Mouse (Mus musculus) ES-Bruce4 (cell line): ENCODE data around the gene Slit2. TPM values are rescaled to one million over a fixed set of nuclear protein-coding genes. Genes with fewer than 3 reads are reported as not detected.

Experiments used
- H3K27ac ChIP-seq: 2 replicates; pipeline ENCODE4 v1.5.1; 2012; ENCODE audit warnings: low read length, inconsistent platforms; ENCODE audit not compliant: insufficient read depth
- H3K27me3 ChIP-seq: 2 replicates; pipeline ENCODE4 v1.6.1; 2012; ENCODE audit warnings: mild to moderate bottlenecking, low read length, inconsistent platforms; ENCODE audit not compliant: control insufficient read depth, poor library complexity, insufficient read depth, severe bottlenecking
- H3K36me3 ChIP-seq: 2 replicates; pipeline ENCODE4 v1.6.1; 2012; ENCODE audit warnings: inconsistent platforms, mild to moderate bottlenecking, low read length, moderate library complexity; ENCODE audit not compliant: control insufficient read depth, poor library complexity, insufficient read depth, severe bottlenecking
- H3K4me1 ChIP-seq: one replicate; pipeline ENCODE4 v1.8.1; 2011; ENCODE audit warnings: low read length; ENCODE audit not compliant: control insufficient read depth, insufficient read depth
- H3K4me3 ChIP-seq: 2 replicates; pipeline ENCODE4 v1.5.1; 2011; ENCODE audit warnings: low read depth, mild to moderate bottlenecking, low read length
- H3K9ac ChIP-seq: 2 replicates; pipeline ENCODE4 v1.6.1; 2012; ENCODE audit warnings: low read depth, mild to moderate bottlenecking, inconsistent platforms; ENCODE audit not compliant: poor library complexity, severe bottlenecking
- H3K9me3 ChIP-seq: replicated peaks from 2 replicates; pipeline ENCODE4 v1.6.1; 2012; ENCODE audit warnings: mild to moderate bottlenecking, low read length, inconsistent platforms; ENCODE audit not compliant: control insufficient read depth, poor library complexity, insufficient read depth, severe bottlenecking
- CTCF ChIP-seq: IDR thresholded peaks from one replicate; pipeline ENCODE4 v1.8.1; 2011; ENCODE audit warnings: low read depth, low read length
- EP300 ChIP-seq: IDR thresholded peaks from 2 replicates; pipeline ENCODE4 v1.6.1; 2011; ENCODE audit warnings: low read depth, low read length; ENCODE audit not compliant: insufficient read depth
- POLR2A ChIP-seq: IDR thresholded peaks from one replicate; pipeline ENCODE4 v1.8.1; 2011; ENCODE audit warnings: low read length; ENCODE audit not compliant: insufficient read depth
- polyA plus RNA-seq: library from polyadenylated mRNA; stranded (reverse); fragments of >200 nt; gene quantifications from 2 replicates; pipeline ENCODE4 v1.2.4, GENCODE M21; 2011; ENCODE audit warnings: low read depth; ENCODE audit not compliant: missing spikeins, insufficient read depth, insufficient read length

Gene Slit2
- polyA plus RNA-seq, 1 experiment = 17.4 TPM

DNA sequence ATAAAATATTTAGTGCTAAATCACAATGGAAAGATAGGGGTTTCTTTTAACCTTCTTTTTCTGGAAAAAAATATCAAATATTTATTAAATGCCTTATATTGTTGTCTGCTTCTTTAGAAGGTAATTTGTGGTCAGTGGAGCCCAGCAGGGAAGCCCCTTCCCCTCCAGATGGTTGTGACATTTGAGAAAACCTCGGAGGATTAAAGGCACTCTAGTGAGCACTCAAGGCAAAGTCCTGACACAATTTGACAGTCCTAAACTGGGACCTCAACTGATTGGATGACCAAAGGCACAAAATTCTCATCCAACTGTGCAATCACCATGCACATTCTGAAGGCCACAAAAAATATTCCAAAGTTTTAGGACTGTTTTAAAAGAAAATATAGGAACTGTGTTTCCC lies 95.8 kb downstream of the Slit2 start:
- Histone ChIP-seq H3K9me3 (no peaks in the 10 kb centered on the region), H3K36me3 (no peaks in the 10 kb centered on the region), H3K9ac (no peak overlapping the region), H3K27ac (no peak overlapping the region), H3K4me1 (no peaks in the 10 kb centered on the region), H3K27me3 (no peaks in the 10 kb centered on the region), H3K4me3 (no peak overlapping the region)
- TF ChIP-seq POLR2A (no peak), EP300 (no peak), CTCF (no peak)

DNA sequence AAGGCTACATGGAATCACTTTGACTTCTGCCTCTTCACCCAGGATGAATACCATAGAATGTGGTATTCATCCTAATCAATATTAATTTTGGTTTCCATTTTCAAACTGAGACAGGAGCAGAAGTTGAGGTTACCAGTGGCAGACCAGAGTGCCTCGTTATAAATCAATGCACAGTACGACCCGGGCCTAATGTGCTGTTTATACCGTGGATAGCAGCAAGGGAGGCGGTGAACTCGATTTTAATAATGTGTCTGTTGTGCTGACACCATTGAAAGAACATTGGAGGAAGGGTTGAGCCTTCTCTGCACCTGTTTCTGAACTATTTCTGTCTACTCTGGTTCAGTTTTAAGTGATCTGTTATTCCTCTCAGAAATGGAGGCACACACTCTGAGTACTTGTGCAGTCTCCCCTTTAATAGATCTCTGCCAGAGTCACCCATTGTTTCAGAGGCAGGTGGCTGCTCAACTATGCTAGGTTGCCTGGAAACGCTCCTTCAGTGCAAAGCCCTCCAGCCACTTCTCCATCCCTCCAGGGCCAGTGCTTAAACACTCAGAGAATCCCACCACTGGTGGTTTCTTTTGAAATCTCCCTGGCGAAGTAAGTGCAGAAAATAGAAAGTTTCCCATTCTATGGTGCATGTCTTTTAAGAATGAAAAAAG lies 98.4 kb downstream of the Slit2 start:
- TF ChIP-seq CTCF (no peak), EP300 (no peak), POLR2A (no peak)
- Histone ChIP-seq H3K27me3 (no peaks in the 10 kb centered on the region), H3K9ac (no peak overlapping the region), H3K4me1 (no peaks in the 10 kb centered on the region), H3K36me3 (no peaks in the 10 kb centered on the region), H3K27ac (no peak overlapping the region), H3K4me3 (no peak overlapping the region), H3K9me3 (no peaks in the 10 kb centered on the region)

- no peaks in the 10 kb centered on the region for H3K36me3 ChIP-seq
- no peak overlapping the region for H3K4me3 ChIP-seq
- no peaks in the 10 kb centered on the region for H3K27me3 ChIP-seq
- H3K9me3 ChIP-seq = no peaks in the 10 kb centered on the region; the same call in 1 of the 2 replicates
- H3K4me1 ChIP-seq = no peaks in the 10 kb centered on the region
- TF ChIP-seq CTCF = no peak
- TF ChIP-seq POLR2A = no peak
- no peak for TF ChIP-seq EP300
- no peak overlapping the region for H3K27ac ChIP-seq
- H3K9ac ChIP-seq = no peak overlapping the region
These were observed 130.5 kb downstream of the Slit2 start for GRCm38 (mm10) chr5:48113400-48113799.

GRCm38 (mm10) chr5:48114969-48115537 lies 132.1 kb downstream of the Slit2 start:
- Histone ChIP-seq H3K9ac (no peak overlapping the region), H3K9me3 (no peaks in the 10 kb centered on the region), H3K27ac (no peak overlapping the region), H3K4me3 (no peak overlapping the region), H3K27me3 (no peaks in the 10 kb centered on the region), H3K36me3 (no peaks in the 10 kb centered on the region), H3K4me1 (no peaks in the 10 kb centered on the region)
- no peak for TF ChIP-seq CTCF
- TF ChIP-seq POLR2A = no peak
- TF ChIP-seq EP300 = no peak

- H3K9me3 ChIP-seq = no peaks in the 10 kb centered on the region
- H3K27ac ChIP-seq = no peak overlapping the region
- no peaks in the 10 kb centered on the region for H3K36me3 ChIP-seq
- no peak for TF ChIP-seq POLR2A
- no peak for TF ChIP-seq EP300
- no peak for TF ChIP-seq CTCF
- no peak overlapping the region for H3K9ac ChIP-seq
- H3K27me3 ChIP-seq = no peaks in the 10 kb centered on the region
- H3K4me3 ChIP-seq = no peak overlapping the region
- no peaks in the 10 kb centered on the region for H3K4me1 ChIP-seq
These were observed 139.7 kb downstream of the Slit2 start for GRCm38 (mm10) chr5:48122651-48123050.

DNA sequence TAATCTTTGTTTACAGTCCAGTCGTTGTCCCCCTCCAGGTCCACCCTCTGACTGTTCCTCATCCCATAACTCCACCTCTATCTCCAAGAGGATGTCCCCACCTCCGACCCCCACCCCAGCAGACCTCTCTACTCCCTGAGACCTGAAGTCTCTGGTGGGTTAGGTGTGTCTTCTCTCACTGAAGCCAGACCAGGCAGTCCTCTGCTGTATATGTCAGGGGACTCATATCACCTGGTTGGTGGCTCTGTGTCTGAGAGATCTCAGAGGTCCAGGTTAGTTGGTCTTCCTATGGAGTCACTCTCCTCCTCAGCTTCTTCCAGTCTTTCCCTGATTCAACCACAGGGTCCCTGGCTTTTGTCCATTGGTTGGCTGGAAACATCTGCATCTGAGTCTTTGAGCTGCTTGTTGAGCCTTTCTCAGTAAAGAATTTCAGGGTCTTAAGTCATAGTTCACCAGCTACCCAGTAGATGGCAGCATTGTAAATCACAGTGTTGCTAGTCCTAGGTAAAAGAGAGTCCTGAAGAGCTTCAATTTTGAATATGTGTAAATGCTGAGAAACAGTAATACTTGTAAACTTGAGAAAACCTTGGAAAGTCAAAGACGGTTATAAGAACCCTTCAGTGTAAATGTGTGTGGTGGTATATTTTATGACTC lies 143.0 kb downstream of the Slit2 start:
- Histone ChIP-seq H3K9me3 (no peaks in the 10 kb centered on the region), H3K4me3 (no peak overlapping the region), H3K27me3 (no peaks in the 10 kb centered on the region), H3K27ac (no peak overlapping the region), H3K4me1 (no peaks in the 10 kb centered on the region), H3K9ac (no peak overlapping the region), H3K36me3 (no peaks in the 10 kb centered on the region)
- no peak for TF ChIP-seq CTCF
- TF ChIP-seq POLR2A = no peak
- TF ChIP-seq EP300 = no peak
